Mouse (Mus musculus) lung, embryonic 16.5 days (tissue): ENCODE results near the gene Fkbp10. TPM values are rescaled to one million over a fixed set of nuclear protein-coding genes. Genes with fewer than 3 reads are reported as not detected.

Experiments used
- ATAC-seq: fragments of 200-750 bp; cut with Nextera tagmentation; 2 replicates; pipeline ENCODE4 v1.8.0; 2017; ENCODE audit warnings: low read depth, mild to moderate bottlenecking, moderate library complexity
- H3K27ac ChIP-seq: fragments of 300-500 bp; sonication (generic); 2 replicates; pipeline ENCODE4 v1.5.1; 2014; ENCODE audit warnings: mild to moderate bottlenecking, control low read depth, low read length
- H3K27me3 ChIP-seq: fragments of 300-500 bp; sonication (generic); 2 replicates; pipeline ENCODE4 v1.6.1; 2014; ENCODE audit warnings: low read depth, low read length, mixed read lengths; ENCODE audit not compliant: control insufficient read depth, insufficient read depth
- H3K36me3 ChIP-seq: fragments of 300-500 bp; sonication (generic); 2 replicates; pipeline ENCODE4 v1.6.1; 2014; ENCODE audit warnings: low read length; ENCODE audit not compliant: control insufficient read depth, insufficient read depth
- H3K4me1 ChIP-seq: fragments of 300-500 bp; sonication (generic); replicated peaks from 2 replicates; pipeline ENCODE4 v1.6.1; 2014; ENCODE audit warnings: low read length, mixed read lengths; ENCODE audit not compliant: control insufficient read depth, insufficient read depth
- H3K4me2 ChIP-seq: fragments of 300-500 bp; sonication (generic); 2 replicates; pipeline ENCODE4 v1.6.1; 2014; ENCODE audit warnings: low read depth, low read length, control low read depth
- H3K4me3 ChIP-seq: fragments of 300-500 bp; sonication (generic); 2 replicates; pipeline ENCODE4 v1.5.1; 2014; ENCODE audit warnings: mild to moderate bottlenecking, low read length, control low read depth
- H3K9ac ChIP-seq: fragments of 300-500 bp; sonication (generic); 2 replicates; pipeline ENCODE4 v1.6.1; 2014; ENCODE audit warnings: low read length, control low read depth
- H3K9me3 ChIP-seq: fragments of 300-500 bp; sonication (generic); 2 replicates; pipeline ENCODE4 v1.6.1; 2016; ENCODE audit warnings: low read length; ENCODE audit not compliant: control insufficient read depth
- WGBS: fragments of 180-500 bp; shearing (Covaris S2); extraction: QIAGEN DNeasy Blood & Tissue Kit; methylation state at CpG from one replicate; pipeline ENCODE4 v1.1.7; 2014; 5-methylcytosine and 5-hydroxymethylcytosine counted together
- microRNA-seq: library from miRNA; unstranded; fragments of <30 nt; microRNA quantifications from one replicate; pipeline ENCODE4, GENCODE M21; 2016
- polyA plus RNA-seq: library from polyadenylated mRNA; unstranded; fragments of >200 nt; fragmentation: Nextera tagmentation; extraction: Ambion mirVana; gene quantifications from 2 replicates; pipeline ENCODE4 v1.2.1, GENCODE M21; 2015

Gene Fkbp10
- polyA plus RNA-seq, 1 experiment from 2014 or later, result 152 TPM

- H3K4me2 ChIP-seq, result peak overlapping the region; percentile 70
- H3K36me3 ChIP-seq, result peaks cover 2% of the 10 kb centered on the region; the same call in 1 of the 2 replicates
- 2% methylated on average over 30 of the region's 30 CpGs for WGBS
- peak overlapping the region; percentile 99 for H3K4me3 ChIP-seq
- peaks cover 15% of the 10 kb centered on the region for H3K4me1 ChIP-seq
- no peaks in the 10 kb centered on the region for H3K9me3 ChIP-seq
- H3K27me3 ChIP-seq, result no peaks in the 10 kb centered on the region
- peak overlapping the region; percentile 97 for H3K9ac ChIP-seq
- ATAC-seq, result no peak
- peak overlapping the region; percentile 52; the same call in 1 of the 2 replicates for H3K27ac ChIP-seq
Observed at GRCm38 (mm10) chr11:100471352-100472196, 56.1 kb downstream of the Fkbp10 start.

- Histone ChIP-seq H3K4me1 (peaks cover 15% of the 10 kb centered on the region), H3K4me2 (peak within 1 kb of the TSS; percentile 70), H3K4me3 (peak within 1 kb of the TSS; percentile 99), H3K27me3 (no peaks in the 10 kb centered on the region), H3K9me3 (no peaks in the 10 kb centered on the region), H3K27ac (peak within 1 kb of the TSS; percentile 52; the same call in 1 of the 2 replicates), H3K36me3 (peaks cover 2% of the 10 kb centered on the region; the same call in 1 of the 2 replicates), H3K9ac (peak within 1 kb of the TSS; percentile 97)
- whole genome bisulfite sequencing, result under 1% methylated on average over 83 of the region's 83 CpGs
- ATAC-seq, result peak; percentile 96
Observed at GRCm38 (mm10) chr11:100472197-100472934, 56.9 kb downstream of the Fkbp10 start, which contains the start of gene Klhl11. TSS of gene Klhl11 (minus strand) at chr11:100472741.

- H3K4me3 ChIP-seq, result peak overlapping the region; percentile 99
- no peak overlapping the region for H3K27ac ChIP-seq
- peak overlapping the region; percentile 70 for H3K4me2 ChIP-seq
- no peaks in the 10 kb centered on the region for H3K27me3 ChIP-seq
- H3K9me3 ChIP-seq, result no peaks in the 10 kb centered on the region
- peaks cover 15% of the 10 kb centered on the region for H3K4me1 ChIP-seq
- peaks cover 2% of the 10 kb centered on the region; the same call in 1 of the 2 replicates for H3K36me3 ChIP-seq
- peak overlapping the region; percentile 97 for H3K9ac ChIP-seq
- ATAC-seq, result peak; percentile 21; the same call in 1 of the 2 replicates
- WGBS, result 30% methylated on average over 5 of the region's 5 CpGs
Observed at GRCm38 (mm10) chr11:100472935-100473295, 57.4 kb downstream of the Fkbp10 start.

Small RNA genes lying within 50 kb of the gene (microRNA-seq; reads per million reads assigned to microRNA genes)
- not detected for gene Gm27374

Other genes starting within 250 kb of the Fkbp10 start
- gene Krt9, start 222.5 kb upstream of the Fkbp10 start, polyA plus RNA-seq, result not detected in 2 replicates
- 2.1 and 5.0 TPM in 2 replicates for gene Krt14, start 208.1 kb upstream of the Fkbp10 start, polyA plus RNA-seq
- not detected in 2 replicates for gene Krt16, start 166.8 kb upstream of the Fkbp10 start, polyA plus RNA-seq
- 8.4 and 15.5 TPM in 2 replicates for gene Krt17, start 154.7 kb upstream of the Fkbp10 start, polyA plus RNA-seq
- gene Krt42, start 145.8 kb upstream of the Fkbp10 start, polyA plus RNA-seq, result not detected in 2 replicates
- gene Eif1, start 95.8 kb upstream of the Fkbp10 start, polyA plus RNA-seq, result 1,740 and 1,854 TPM in 2 replicates
- not detected in 2 replicates for gene Gast, start 81.3 kb upstream of the Fkbp10 start, polyA plus RNA-seq
- gene Hap1, start 59.6 kb upstream of the Fkbp10 start, polyA plus RNA-seq, result 19.2 and 19.7 TPM in 2 replicates
- 165 and 167 TPM in 2 replicates for gene Jup, start 17.9 kb upstream of the Fkbp10 start, polyA plus RNA-seq
- gene P3h4, start 861 bp upstream of the Fkbp10 start, polyA plus RNA-seq, result 68.3 and 68.8 TPM in 2 replicates
- 126 and 129 TPM in 2 replicates for gene Nt5c3b, start 26.1 kb downstream of the Fkbp10 start, polyA plus RNA-seq
- 0.60 and 0.73 TPM in 2 replicates for gene Klhl10, start 26.2 kb downstream of the Fkbp10 start, polyA plus RNA-seq
- gene Klhl11, start 57.0 kb downstream of the Fkbp10 start, polyA plus RNA-seq, result 8.3 and 8.4 TPM in 2 replicates
- gene Acly, start 112.3 kb downstream of the Fkbp10 start, polyA plus RNA-seq, result 150 and 155 TPM in 2 replicates
- 4.0 and 4.5 TPM in 2 replicates for gene Ttc25, start 129.9 kb downstream of the Fkbp10 start, polyA plus RNA-seq
- 35.2 and 35.5 TPM in 2 replicates for gene Cnp, start 159.2 kb downstream of the Fkbp10 start, polyA plus RNA-seq
- 58.3 and 58.6 TPM in 2 replicates for gene Nkiras2, start 203.5 kb downstream of the Fkbp10 start, polyA plus RNA-seq
- 212 and 230 TPM in 2 replicates for gene Dnajc7, start 204.5 kb downstream of the Fkbp10 start, polyA plus RNA-seq